Mouse (Mus musculus) layer of hippocampus, adult 11-12 months (tissue): Measurements from ENCODE around the gene Sept8.

ENCODE experiments used
- DNase-seq: peaks from one replicate; pipeline ENCODE4 v3.0.0; 2022; ENCODE audit warnings: low spot score

Gene Sept8

DNA sequence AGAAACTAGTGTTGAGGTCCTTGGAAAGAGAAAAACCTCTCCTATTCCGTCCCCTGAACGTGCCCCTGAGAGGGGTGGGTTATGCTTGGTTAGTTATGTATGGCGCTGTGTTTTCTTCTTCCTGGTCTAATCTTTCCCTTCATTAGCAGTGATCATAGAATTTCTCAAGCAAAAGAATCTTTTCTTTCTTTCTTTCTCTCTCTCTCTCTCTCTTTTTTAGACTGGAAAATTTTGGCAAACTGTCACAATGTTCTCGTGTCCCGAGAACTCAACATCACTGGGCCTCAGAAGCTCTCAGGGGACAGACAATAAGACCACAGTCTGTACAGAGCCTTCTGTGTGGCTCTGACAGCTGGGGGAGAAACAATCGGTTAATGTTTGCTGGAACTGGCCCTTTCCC is 23.6 kb upstream of the Sept8 start:
- no peak for DNase-seq

- no peak for DNase-seq
Measured at GRCm38 (mm10) chr11:53496946-53497345, 22.1 kb upstream of the Sept8 start.

- no peak for DNase-seq
Measured at GRCm38 (mm10) chr11:53500569-53500968, 18.5 kb upstream of the Sept8 start.

GRCm38 (mm10) chr11:53502039-53502765 is 16.9 kb upstream of the Sept8 start:
- DNase-seq, result no peak

- no peak for DNase-seq
Measured at GRCm38 (mm10) chr11:53503738-53504137, 15.3 kb upstream of the Sept8 start.

- DNase-seq, result no peak
Measured at GRCm38 (mm10) chr11:53504376-53504775, 14.7 kb upstream of the Sept8 start.

DNA sequence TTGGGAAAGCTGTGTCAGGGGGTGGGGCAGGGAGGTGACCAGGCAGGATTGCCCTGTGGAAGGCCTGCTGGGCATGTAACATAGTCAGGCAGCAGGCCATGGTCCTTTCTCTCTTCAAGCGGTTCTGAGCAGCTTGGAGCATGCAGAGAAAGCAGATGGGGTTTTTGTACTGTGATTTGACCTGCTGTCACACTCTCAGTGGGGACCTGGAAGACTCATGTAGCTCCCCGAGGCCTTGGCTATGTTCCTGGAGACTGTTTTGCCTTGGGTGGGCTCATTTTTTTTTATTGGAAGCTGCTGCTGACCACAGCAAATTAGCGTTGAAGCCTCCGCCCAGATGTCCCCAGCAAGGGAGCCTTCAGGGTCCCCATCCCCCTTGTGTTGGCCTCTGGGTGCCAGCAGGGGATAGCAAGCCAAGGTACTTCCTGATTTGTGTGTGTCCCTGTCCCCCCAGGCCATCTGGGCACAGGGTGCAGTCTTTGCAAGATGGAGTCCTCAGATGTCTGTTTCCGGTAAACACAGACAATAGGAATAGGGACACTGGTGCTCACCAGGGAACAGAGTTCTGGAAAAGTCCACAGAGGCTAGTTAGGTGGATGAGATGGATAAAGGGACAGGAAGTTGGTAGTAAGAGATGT is 13.9 kb upstream of the Sept8 start:
- no peak for DNase-seq

- no peak for DNase-seq
Measured at GRCm38 (mm10) chr11:53507098-53507805, 11.8 kb upstream of the Sept8 start.

DNA sequence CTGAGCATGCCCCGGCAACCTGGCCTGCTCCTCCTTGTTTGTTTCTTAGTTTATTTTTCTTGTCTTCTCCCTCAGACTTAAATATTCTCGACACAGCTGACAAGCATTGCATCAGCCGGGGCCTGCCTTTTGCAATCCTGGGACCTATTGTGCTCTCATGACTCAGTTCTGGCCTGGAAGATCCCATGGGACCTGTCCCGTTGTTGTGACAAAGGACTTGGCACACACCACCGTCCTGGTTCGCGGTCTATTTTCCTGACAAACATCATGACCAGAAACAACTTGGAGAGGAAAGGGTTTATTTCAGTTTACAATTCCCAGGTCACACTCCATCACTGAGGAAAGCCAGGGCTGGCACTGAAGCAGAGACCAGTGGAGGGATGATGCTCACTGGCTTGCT is 10.9 kb upstream of the Sept8 start:
- no peak for DNase-seq

DNA sequence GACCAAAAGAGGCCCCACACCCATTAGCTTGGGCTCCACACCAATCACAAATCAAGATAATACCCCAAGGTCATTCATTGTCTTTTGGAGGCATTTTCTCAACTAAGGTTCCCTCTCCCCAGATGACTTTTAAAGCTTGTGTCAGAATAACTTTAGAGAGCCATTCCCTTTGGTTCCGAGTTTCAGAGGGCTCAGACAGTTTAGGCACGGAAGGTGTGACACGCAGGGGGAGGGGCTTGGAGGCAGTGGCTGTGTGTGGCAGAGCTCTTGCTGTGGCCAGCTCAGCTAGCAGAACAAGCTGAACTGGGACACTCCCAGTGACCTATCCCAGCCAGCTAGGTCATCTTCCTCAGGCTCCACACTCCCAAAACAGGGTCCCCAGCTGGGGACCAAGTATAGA is 10.5 kb upstream of the Sept8 start:
- DNase-seq, result no peak

DNA sequence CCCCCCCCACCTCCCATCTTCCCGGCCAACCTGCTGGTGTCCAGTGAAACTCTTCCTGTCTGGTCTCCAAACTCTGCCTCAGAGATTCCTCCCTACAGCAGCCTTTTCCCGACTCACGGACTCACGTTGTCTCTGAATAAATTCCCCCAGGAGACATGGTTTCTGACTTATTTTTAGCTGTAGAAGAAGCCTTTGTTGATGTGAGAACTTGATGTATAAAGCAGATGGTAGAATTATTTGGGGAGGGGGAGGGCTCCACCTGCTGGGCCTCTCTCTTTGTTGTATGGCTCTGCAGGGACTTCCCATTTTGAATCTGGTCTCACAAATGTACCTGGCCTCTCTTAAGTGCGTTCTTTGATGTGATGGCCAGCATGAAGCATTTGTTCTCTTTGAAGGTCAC is 8.7 kb upstream of the Sept8 start:
- no peak for DNase-seq

- no peak for DNase-seq
Measured at GRCm38 (mm10) chr11:53516775-53517627, 2.1 kb upstream of the Sept8 start.

DNA sequence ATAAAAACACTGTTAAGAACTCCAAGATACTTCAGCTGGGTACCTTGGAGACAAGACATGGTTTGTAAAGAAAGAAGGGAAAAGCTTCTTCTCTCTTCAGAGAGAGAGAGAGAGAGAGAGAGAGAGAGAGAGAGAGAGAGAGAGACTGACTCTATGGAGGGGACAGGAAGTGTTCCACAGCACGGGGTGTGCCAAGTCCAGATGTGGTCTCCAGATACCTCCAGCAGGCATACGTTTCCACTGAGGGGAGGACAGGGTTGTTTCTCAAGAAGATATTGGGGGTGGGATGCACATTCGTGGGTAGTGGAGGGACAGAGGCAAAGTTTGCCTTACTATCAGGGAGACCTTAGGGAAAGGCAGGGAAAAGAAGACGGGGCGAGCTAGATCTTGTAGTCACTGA is 298 bp upstream of the Sept8 start:
- no peak for DNase-seq

GRCm38 (mm10) chr11:53520122-53520978 is 1.3 kb downstream of the Sept8 start:
- DNase-seq, result peak; percentile 74

- no peak for DNase-seq
Measured at GRCm38 (mm10) chr11:53521120-53521820, 2.2 kb downstream of the Sept8 start.

DNA sequence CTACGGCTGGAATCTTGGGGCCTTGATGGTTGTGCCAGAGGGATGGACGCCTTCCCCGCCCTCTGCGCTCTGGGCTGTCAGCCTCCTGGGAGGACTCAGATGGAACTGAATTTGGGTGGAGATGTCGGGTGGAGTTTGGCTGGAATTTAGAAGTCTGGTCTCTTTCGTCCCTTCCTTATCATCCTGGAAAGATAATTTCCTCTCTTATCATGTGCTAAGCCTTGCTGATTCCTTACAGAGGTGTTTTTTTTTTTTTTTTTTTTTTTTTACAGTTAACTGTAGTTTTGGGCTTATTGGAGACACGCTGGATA is 2.7 kb downstream of the Sept8 start:
- DNase-seq, result no peak

- DNase-seq, result no peak
Measured at GRCm38 (mm10) chr11:53522362-53522761, 3.3 kb downstream of the Sept8 start.

DNA sequence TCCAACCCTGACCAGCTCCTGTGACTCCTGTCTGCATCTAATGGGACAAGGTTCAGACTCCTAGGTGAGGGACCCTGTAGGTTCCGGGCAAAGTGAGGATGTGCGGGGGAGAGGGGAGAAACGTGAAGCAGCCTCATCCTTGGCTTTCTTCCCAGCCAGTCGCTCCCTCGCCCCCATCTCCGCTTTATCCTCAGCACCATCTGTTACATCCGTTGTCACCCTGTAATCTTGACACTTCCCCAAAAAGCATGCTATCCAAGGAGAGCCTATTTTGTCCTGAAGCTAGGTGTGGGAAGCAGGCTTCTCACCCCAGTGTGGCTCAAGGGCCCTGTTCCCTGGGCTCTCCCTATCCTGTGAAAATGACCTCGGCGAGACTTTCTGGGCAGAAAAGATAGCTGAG is 3.9 kb downstream of the Sept8 start:
- DNase-seq, result peak; percentile 66

GRCm38 (mm10) chr11:53523545-53524405 is 4.7 kb downstream of the Sept8 start:
- no peak for DNase-seq

GRCm38 (mm10) chr11:53524905-53525304 is 5.8 kb downstream of the Sept8 start:
- DNase-seq, result no peak
